Mouse (Mus musculus) bone marrow macrophage, adult 2 months (primary cell): ENCODE results near the gene Fpr2. TPM values are rescaled to one million over a fixed set of nuclear protein-coding genes. Genes with fewer than 3 reads are reported as not detected.

Source experiments
- H3K27ac ChIP-seq: 2 replicates; pipeline ENCODE4 v1.5.1; 2012; ENCODE audit warnings: low read depth, low read length; ENCODE audit not compliant: insufficient read depth
- H3K4me1 ChIP-seq: 2 replicates; pipeline ENCODE4 v1.6.1; 2012; ENCODE audit warnings: low read length; ENCODE audit not compliant: control insufficient read depth, insufficient read depth
- H3K4me3 ChIP-seq: 2 replicates; pipeline ENCODE4 v1.5.1; 2012; ENCODE audit warnings: mild to moderate bottlenecking, low read length, moderate library complexity; ENCODE audit not compliant: insufficient read depth
- CTCF ChIP-seq: IDR thresholded peaks from 2 replicates; pipeline ENCODE4 v1.5.1; 2012; ENCODE audit warnings: low read depth, mild to moderate bottlenecking, low read length, moderate library complexity
- POLR2A ChIP-seq: IDR thresholded peaks from 2 replicates; pipeline ENCODE4 v1.6.1; 2012; ENCODE audit warnings: mild to moderate bottlenecking, low read depth, low read length, borderline replicate concordance
- polyA plus RNA-seq: library from polyadenylated mRNA; stranded (reverse); fragments of >200 nt; gene quantifications from 2 replicates; pipeline ENCODE4 v1.2.4, GENCODE M21; 2012; ENCODE audit not compliant: missing spikeins, insufficient read depth, insufficient read length

The Fpr2 gene
- polyA plus RNA-seq, 1 experiment, result 56.6 TPM

DNA sequence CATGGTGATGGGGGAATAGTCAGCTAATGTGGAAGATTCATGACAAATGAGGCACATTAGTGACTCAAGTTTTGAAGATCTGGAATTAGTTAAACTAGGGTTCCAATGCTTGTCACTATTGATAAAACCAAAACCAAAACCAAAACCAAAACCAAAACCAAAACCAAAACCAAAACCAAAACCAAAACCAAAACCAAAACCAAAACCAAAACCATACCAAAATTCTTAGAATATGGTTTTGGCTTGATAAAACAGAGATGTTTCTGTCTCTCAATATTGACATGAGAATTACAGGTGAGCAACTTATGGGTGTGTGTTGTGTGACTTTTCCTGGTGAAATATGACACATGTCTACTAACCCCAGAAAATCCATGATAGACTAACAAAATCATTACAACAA lies 30.2 kb downstream of the Fpr2 start:
- no peak overlapping the region for H3K4me3 ChIP-seq
- no peaks in the 10 kb centered on the region for H3K4me1 ChIP-seq
- TF ChIP-seq POLR2A, result no peak
- TF ChIP-seq CTCF, result no peak
- no peak overlapping the region for H3K27ac ChIP-seq

Other genes starting within 250 kb of the Fpr2 start
- gene Vmn2r90, start 184.1 kb upstream of the Fpr2 start, polyA plus RNA-seq, result not detected in 2 replicates
- 110 and 127 TPM in 2 replicates for gene Spaca6, start 60.7 kb upstream of the Fpr2 start, polyA plus RNA-seq
- gene Has1, start 32.6 kb upstream of the Fpr2 start, polyA plus RNA-seq, result not detected in 2 replicates
- 17.9 and 19.5 TPM in 2 replicates for gene Fpr1, start 3.9 kb upstream of the Fpr2 start, polyA plus RNA-seq
- gene Fpr3, start within 50 bp of the Fpr2 start, polyA plus RNA-seq, result not detected in 2 replicates
- not detected in 2 replicates for gene Fpr-rs4, start 133.9 kb downstream of the Fpr2 start, polyA plus RNA-seq
- gene Vmn2r124, start 161.6 kb downstream of the Fpr2 start, polyA plus RNA-seq, result not detected in 2 replicates
- gene Vmn2r91, start 197.2 kb downstream of the Fpr2 start, polyA plus RNA-seq, result not detected in 2 replicates